13 mouse cellular contexts compared by ENCODE assay signal in the genomic region with DNA sequence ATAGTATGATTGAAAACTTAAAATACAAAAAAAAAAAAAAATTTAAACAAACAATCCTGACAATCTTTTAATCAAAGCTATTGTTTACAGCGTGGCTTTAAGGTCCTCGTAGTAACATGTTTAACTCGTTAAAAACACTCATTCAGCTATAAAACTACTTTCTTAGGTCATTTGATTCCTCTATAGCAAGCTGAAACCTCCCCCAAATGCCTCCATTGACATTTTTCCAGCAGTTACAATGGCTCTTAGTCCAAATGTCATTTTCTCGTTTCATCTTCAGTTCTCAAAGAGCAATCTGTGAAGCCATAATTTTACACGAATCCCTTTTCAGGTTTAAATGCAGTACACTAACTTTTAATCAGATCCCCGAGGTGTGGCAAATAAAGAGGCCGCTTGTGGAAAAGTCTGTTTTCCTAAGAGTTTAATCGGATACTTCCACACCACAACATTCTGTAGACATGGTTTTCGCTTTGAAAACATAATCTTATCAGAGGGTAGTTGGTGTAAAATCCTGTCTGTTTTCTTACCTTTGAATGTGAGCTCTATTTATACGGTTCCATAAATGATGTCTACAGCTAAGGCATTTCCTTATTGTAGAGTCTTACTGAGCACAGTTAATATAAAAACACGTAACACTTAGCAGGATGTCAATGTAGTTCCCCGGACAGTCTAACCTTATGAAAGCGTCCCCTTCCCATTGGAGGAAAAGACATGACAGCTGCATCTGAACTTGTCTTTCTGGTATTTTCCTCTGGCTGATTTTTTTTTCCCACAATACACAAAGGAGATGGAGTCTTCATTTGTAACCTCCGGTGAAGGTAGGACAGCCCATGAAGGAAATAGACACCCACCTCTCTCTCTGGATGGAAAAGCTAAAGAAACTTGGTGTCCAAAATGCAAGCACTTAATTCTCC.
A peak's percentile ranks its signal among the peaks of the same experiment; 100 is the strongest.
DNase-seq lines count a peak whose midpoint lies in the region; ATAC-seq and TF ChIP-seq lines count a peak whose summit lies in the region.
"Had no signal": no experiment of that assay in that cellular context is flagged by ENCODE, and none has a peak within 500 bp of the region (broad histone marks: within the 10 kb centered on the region; RNA-seq: fewer than 3 reads in every experiment).

No protein-coding gene starts in this region.

- in situ Hi-C loops in CH12.LX (cut with MboI; ENCODE audit: low pct_ligation_motif_present, low pct_unique_long_range_greater_than_20kb, low sequenced_read_pairs), result loop anchor here (10.0 kb wide), 1 partner anchor 593 kb away; no protein-coding TSS in a partner anchor

- no peaks in the 10 kb centered on the region for H3K79me2 ChIP-seq in CH12.LX (replicated peaks; ENCODE audit: control insufficient read depth, extremely low read depth, insufficient read depth, poor library complexity, severe bottlenecking)

- H3K9me3 ChIP-seq in heart, embryonic 12.5 days (replicated peaks), result no peaks in the 10 kb centered on the region
- H3K9me3 ChIP-seq in CH12.LX (replicated peaks; ENCODE audit: low read length), result no peaks in the 10 kb centered on the region
- H3K9me3 ChIP-seq in intestine, embryonic 15.5 days, result no peaks in the 10 kb centered on the region
- H3K9me3 ChIP-seq in limb, embryonic 11.5 days (ENCODE audit: control insufficient read depth, low read length), result no peaks in the 10 kb centered on the region
- H3K9me3 ChIP-seq: hindbrain, embryonic 15.5 days; midbrain, embryonic 13.5 days; neural tube, embryonic 13.5 days had no signal

- 52% methylated on average over 14 of the region's 14 CpGs for WGBS in heart, embryonic 12.5 days
- 49% methylated on average over 14 of the region's 14 CpGs for WGBS in intestine, embryonic 15.5 days
- WGBS in limb, embryonic 11.5 days, result 41% methylated on average over 14 of the region's 14 CpGs

- H3K4me1 ChIP-seq in heart, embryonic 12.5 days (replicated peaks), result peaks cover 14% of the 10 kb centered on the region
- H3K4me1 ChIP-seq in CH12.LX (ENCODE audit: control insufficient read depth in 1 of 2, insufficient read depth in 2 of 2), result no peaks in the 10 kb centered on the region
- peaks cover 5% of the 10 kb centered on the region for H3K4me1 ChIP-seq in intestine, embryonic 15.5 days (replicated peaks)
- peaks cover 25% of the 10 kb centered on the region; the same call in 1 of the 2 replicates for H3K4me1 ChIP-seq in limb, embryonic 11.5 days (ENCODE audit: control insufficient read depth, insufficient read depth, low read length)

- H3K4me2 ChIP-seq in heart, embryonic 12.5 days, result no peak overlapping the region
- H3K4me2 ChIP-seq in CH12.LX (ENCODE audit: insufficient read depth, low read depth, poor library complexity, severe bottlenecking), result 0 out of 2 replicates have a peak overlapping the region, but pooled peaks have one; percentile 36
- H3K4me2 ChIP-seq in intestine, embryonic 15.5 days (replicated peaks), result no peak overlapping the region
- H3K4me2 ChIP-seq in limb, embryonic 11.5 days (ENCODE audit: low read depth, severe bottlenecking), result no peak overlapping the region
- H3K4me2 ChIP-seq: hindbrain, embryonic 15.5 days; midbrain, embryonic 13.5 days; neural tube, embryonic 13.5 days had no signal

- no peak for TF ChIP-seq CTCF in CH12.LX (conservative IDR thresholded peaks at IDR 0.05 in 1 of 2, IDR thresholded peaks at IDR 0.05 in 1 of 2; ENCODE audit: low read depth in 2 of 2, low read length in 2 of 2)

- dilution Hi-C loops in CH12.LX (cut with MboI; ENCODE audit: extremely low pct_ligation_motif_present, extremely low pct_unique_long_range_greater_than_20kb, low sequenced_read_pairs), result no loop called here

- no peak for TF ChIP-seq EP300 in CH12.LX (IDR thresholded peaks at IDR 0.05; ENCODE audit: low read length)

- no peak for DNase-seq in heart, postnatal 25 days (ENCODE audit: low spot score)
- DNase-seq in CH12.LX (ENCODE audit: extremely low read depth), result no peak
- no peak for DNase-seq in limb, embryonic 11.5 days (ENCODE audit: low spot score)
- DNase-seq in left cerebral cortex, adult 18-20 months (ENCODE audit: low spot score in 2 of 2), result no peak
- DNase-seq: lung, postnatal 14 days; right cerebral cortex, adult 18-20 months; thymus, postnatal 25 days had no signal

- H3K27me3 ChIP-seq in heart, embryonic 12.5 days (replicated peaks), result no peaks in the 10 kb centered on the region
- H3K27me3 ChIP-seq in CH12.LX (replicated peaks), result no peaks in the 10 kb centered on the region
- no peaks in the 10 kb centered on the region for H3K27me3 ChIP-seq in intestine, embryonic 15.5 days (replicated peaks)
- no peaks in the 10 kb centered on the region for H3K27me3 ChIP-seq in limb, embryonic 11.5 days (ENCODE audit: control insufficient read depth, insufficient read depth, low read length)

- no peak for ATAC-seq in heart, embryonic 12.5 days (ENCODE audit: insufficient number of reproducible peaks, low FRiP score)
- no peak for ATAC-seq in intestine, embryonic 15.5 days
- ATAC-seq in limb, embryonic 11.5 days (ENCODE audit: insufficient number of reproducible peaks, low FRiP score, low TSS enrichment, low read depth), result no peak
- no peak for ATAC-seq in frontal cortex, adult (ENCODE audit: low TSS enrichment)
- ATAC-seq: midbrain, embryonic 13.5 days had no signal

- no peak for TF ChIP-seq RAD21 in CH12.LX (IDR thresholded peaks at IDR 0.05; ENCODE audit: low read depth, low read length)

- no peak for TF ChIP-seq POLR2A in CH12.LX (IDR thresholded peaks at IDR 0.05; ENCODE audit: low read depth, low read length)

- H3K9ac ChIP-seq in heart, embryonic 12.5 days, result no peak overlapping the region
- no peak overlapping the region for H3K9ac ChIP-seq in CH12.LX (ENCODE audit: insufficient read depth, low read depth)
- H3K9ac ChIP-seq in intestine, embryonic 15.5 days, result no peak overlapping the region
- no peak overlapping the region for H3K9ac ChIP-seq in limb, embryonic 11.5 days (ENCODE audit: low read length)
- H3K9ac ChIP-seq: hindbrain, embryonic 15.5 days; midbrain, embryonic 13.5 days; neural tube, embryonic 13.5 days had no signal

- H3K27ac ChIP-seq in heart, embryonic 12.5 days (ENCODE audit: poor library complexity, severe bottlenecking), result peak overlapping the region; percentile 54; the same call in 1 of the 2 replicates
- no peak overlapping the region for H3K27ac ChIP-seq in CH12.LX (ENCODE audit: insufficient read depth, low read depth)
- peak overlapping the region; percentile 45 for H3K27ac ChIP-seq in intestine, embryonic 15.5 days
- 0 out of 2 replicates have a peak overlapping the region, but pooled peaks have one; percentile 24 for H3K27ac ChIP-seq in limb, embryonic 11.5 days (replicated peaks; ENCODE audit: low read depth, low read length)
- H3K27ac ChIP-seq: hindbrain, embryonic 15.5 days; midbrain, embryonic 13.5 days; neural tube, embryonic 13.5 days had no signal

- H3K36me3 ChIP-seq in heart, embryonic 12.5 days, result no peaks in the 10 kb centered on the region
- H3K36me3 ChIP-seq in CH12.LX (replicated peaks in 1 of 2; ENCODE audit: control insufficient read depth in 1 of 2, insufficient read depth in 1 of 2, low read length in 1 of 2), result no peaks in the 10 kb centered on the region
- H3K36me3 ChIP-seq in intestine, embryonic 15.5 days, result no peaks in the 10 kb centered on the region
- no peaks in the 10 kb centered on the region for H3K36me3 ChIP-seq in limb, embryonic 11.5 days (ENCODE audit: control insufficient read depth, insufficient read depth, low read length)
- H3K36me3 ChIP-seq: hindbrain, embryonic 15.5 days; midbrain, embryonic 13.5 days; neural tube, embryonic 13.5 days had no signal

- no peak overlapping the region for H3K4me3 ChIP-seq in heart, embryonic 12.5 days
- no peak overlapping the region for H3K4me3 ChIP-seq in CH12.LX (replicated peaks in 1 of 3; ENCODE audit: low read depth in 2 of 3, low read length in 2 of 3, poor library complexity in 1 of 3)
- no peak overlapping the region for H3K4me3 ChIP-seq in intestine, embryonic 15.5 days (replicated peaks)
- no peak overlapping the region for H3K4me3 ChIP-seq in limb, embryonic 11.5 days (ENCODE audit: low read depth, low read length)
- H3K4me3 ChIP-seq: hindbrain, embryonic 15.5 days; midbrain, embryonic 13.5 days; neural tube, embryonic 13.5 days had no signal

- intact Hi-C loops in heart, postnatal 25 days (cut with DNase I), result loop anchor here (10.0 kb wide), 1 partner anchor 563 kb away; no protein-coding TSS in a partner anchor

TF ChIP-seq in CH12.LX, 34 proteins besides CTCF, POLR2A, EP300 and RAD21:
- TF ChIP-seq SIN3A (IDR thresholded peaks at IDR 0.05; ENCODE audit: low read length) (no peak), SMC3 (IDR thresholded peaks at IDR 0.05; ENCODE audit: low read depth, low read length) (no peak), NELFE (IDR thresholded peaks at IDR 0.05; ENCODE audit: low read depth, low read length) (no peak), MAX (IDR thresholded peaks at IDR 0.05; ENCODE audit: low read length) (no peak), POLR2AphosphoS2 (IDR thresholded peaks at IDR 0.05; ENCODE audit: low read depth, low read length) (no peak), ZC3H11A (IDR thresholded peaks at IDR 0.05; ENCODE audit: low read depth, low read length) (no peak), ELF1 (IDR thresholded peaks at IDR 0.05; ENCODE audit: low read depth, low read length) (no peak), CHD2 (IDR thresholded peaks at IDR 0.05; ENCODE audit: low read length) (no peak), KAT2A (IDR thresholded peaks at IDR 0.05; ENCODE audit: insufficient replicate concordance, low read length) (no peak), E2F4 (IDR thresholded peaks at IDR 0.05; ENCODE audit: insufficient replicate concordance, low read depth, low read length) (no peak), ZNF384 (IDR thresholded peaks at IDR 0.05; ENCODE audit: low read depth, low read length) (no peak), TCF12 (IDR thresholded peaks at IDR 0.05; ENCODE audit: low read depth, low read length) (no peak), ETS1 (conservative IDR thresholded peaks at IDR 0.05; ENCODE audit: low read depth, low read length) (no peak), RCOR1 (conservative IDR thresholded peaks at IDR 0.05; ENCODE audit: low read depth, low read length) (no peak)
